Comparison of ENCODE assay signal across 17 mouse cellular contexts in genomic region chr5:29847494-29847893, GRCm38 (mm10).
DNase-seq lines count a peak whose midpoint lies in the region; TF ChIP-seq lines count a peak whose summit lies in the region.
"Had no signal": no experiment of that assay in that cellular context is flagged by ENCODE, and none has a peak within 500 bp of the region (broad histone marks: within the 10 kb centered on the region; RNA-seq: fewer than 3 reads in every experiment).

No protein-coding gene starts in this region.

- no peak overlapping the region for H3K4me3 ChIP-seq in embryonic fibroblast, embryonic 13.5 days (ENCODE audit: insufficient read depth, low read length)
- H3K4me3 ChIP-seq: gastrocnemius, adult 2 months; hindbrain, embryonic 12.5 days; hindbrain, embryonic 15.5 days had no signal

- no peak for TF ChIP-seq CTCF in embryonic fibroblast, embryonic 13.5 days (IDR thresholded peaks at IDR 0.05; ENCODE audit: borderline replicate concordance, insufficient read depth, low read length)

- DNase-seq in gastrocnemius, postnatal 10 days: peak; percentile 9
- DNase-seq in gastrocnemius, adult 18-20 months (ENCODE audit: low spot score): no peak
- peak; percentile 2 for DNase-seq in right cerebral cortex, postnatal 4 days
- no peak for DNase-seq in right cerebral cortex, postnatal 25 days
- DNase-seq in testis, postnatal 14 days (ENCODE audit: low spot score): no peak
- DNase-seq: adrenal gland, postnatal 10 days; adrenal gland, postnatal 36 days; cerebellum, adult 18-20 months; cerebellum, adult 9-10 months; cerebellum, postnatal 14 days; forebrain, postnatal 0 days; gastrocnemius, adult 2 months; gastrocnemius, postnatal 25 days; kidney, adult 8-10 months had no signal

- H3K27ac ChIP-seq in embryonic fibroblast, embryonic 13.5 days (ENCODE audit: insufficient read depth, low read length): peak overlapping the region; percentile 83
- H3K27ac ChIP-seq: hindbrain, embryonic 12.5 days; hindbrain, embryonic 15.5 days had no signal

- no peak for TF ChIP-seq POLR2A in embryonic fibroblast, embryonic 13.5 days (IDR thresholded peaks at IDR 0.05; ENCODE audit: low read depth, low read length)

- H3K4me1 ChIP-seq in embryonic fibroblast, embryonic 13.5 days (ENCODE audit: control insufficient read depth, insufficient read depth, low read length): peaks cover 19% of the 10 kb centered on the region
- H3K4me1 ChIP-seq: hindbrain, embryonic 12.5 days; hindbrain, embryonic 15.5 days had no signal

Comparison
In these comparisons a context has a peak if more than half of its experiments do, and no peak if none do; other contexts are left out.
1. DNase-seq: peak in gastrocnemius, postnatal 10 days (single experiment) and right cerebral cortex, postnatal 4 days (single experiment); none in gastrocnemius, adult 18-20 months (single experiment), right cerebral cortex, postnatal 25 days (single experiment) and testis, postnatal 14 days (single experiment).